Mouse (Mus musculus): ENCODE measurements around the gene Psmb2. TPM values are rescaled to one million over a fixed set of nuclear protein-coding genes. Genes with fewer than 3 reads are reported as not detected.
A peak's percentile ranks its signal among the peaks of the same experiment; 100 is the strongest.

The Psmb2 gene
- polyA plus RNA-seq, 1 experiment, result 262 TPM

GRCm38 (mm10) chr4:126754231-126754611, 76.8 kb downstream of the Psmb2 start:
- no peak overlapping the region for H3K27ac ChIP-seq (ENCODE audit: control insufficient read depth, insufficient read depth, low read length)
- TF ChIP-seq CTCF (IDR thresholded peaks at IDR 0.05; ENCODE audit: borderline replicate concordance, control insufficient read depth, extremely low read depth, insufficient read depth, low read length, poor library complexity) (no peak), POLR2A (IDR thresholded peaks at IDR 0.05; ENCODE audit: control insufficient read depth, extremely low read depth, insufficient read depth, low read length, poor library complexity) (no peak)
- WGBS, result 2% methylated on average over 12 of the region's 12 CpGs
- peak overlapping the region; percentile 78 for H3K4me3 ChIP-seq (ENCODE audit: control insufficient read depth, insufficient read depth, low read length)
- H3K27me3 ChIP-seq (ENCODE audit: control insufficient read depth, insufficient read depth, low read length), result no peaks in the 10 kb centered on the region
- peaks cover 10% of the 10 kb centered on the region for H3K4me1 ChIP-seq (replicated peaks; ENCODE audit: control insufficient read depth, insufficient read depth, low read length)
- no peaks in the 10 kb centered on the region for H3K36me3 ChIP-seq (ENCODE audit: control insufficient read depth, insufficient read depth, low read length)
- no peak for DNase-seq

GRCm38 (mm10) chr4:126754736-126755374, 77.4 kb downstream of the Psmb2 start:
- no peak overlapping the region for H3K27ac ChIP-seq (ENCODE audit: control insufficient read depth, insufficient read depth, low read length)
- H3K27me3 ChIP-seq (ENCODE audit: control insufficient read depth, insufficient read depth, low read length), result no peaks in the 10 kb centered on the region

GRCm38 (mm10) chr4:126756766-126757165, 79.3 kb downstream of the Psmb2 start:
- H3K4me1 ChIP-seq (replicated peaks; ENCODE audit: control insufficient read depth, insufficient read depth, low read length), result peaks cover 10% of the 10 kb centered on the region
- peaks cover 14% of the 10 kb centered on the region; the same call in 1 of the 2 replicates for H3K36me3 ChIP-seq (ENCODE audit: control insufficient read depth, insufficient read depth, low read length)
- TF ChIP-seq CTCF (IDR thresholded peaks at IDR 0.05; ENCODE audit: borderline replicate concordance, control insufficient read depth, extremely low read depth, insufficient read depth, low read length, poor library complexity) (no peak), POLR2A (IDR thresholded peaks at IDR 0.05; ENCODE audit: control insufficient read depth, extremely low read depth, insufficient read depth, low read length, poor library complexity) (no peak)
- H3K4me3 ChIP-seq (ENCODE audit: control insufficient read depth, insufficient read depth, low read length), result no peak overlapping the region
- WGBS, result 92% methylated on average over 4 of the region's 4 CpGs
- DNase-seq, result no peak
- no peaks in the 10 kb centered on the region for H3K27me3 ChIP-seq (ENCODE audit: control insufficient read depth, insufficient read depth, low read length)
- H3K27ac ChIP-seq (ENCODE audit: control insufficient read depth, insufficient read depth, low read length), result no peak overlapping the region

More at GRCm38 (mm10) chr4:126754736-126755374, 77.4 kb downstream of the Psmb2 start:
- no peak for DNase-seq
- TF ChIP-seq POLR2A (IDR thresholded peaks at IDR 0.05; ENCODE audit: control insufficient read depth, extremely low read depth, insufficient read depth, low read length, poor library complexity) (no peak), CTCF (IDR thresholded peaks at IDR 0.05; ENCODE audit: borderline replicate concordance, control insufficient read depth, extremely low read depth, insufficient read depth, low read length, poor library complexity) (no peak)
- peaks cover 10% of the 10 kb centered on the region for H3K4me1 ChIP-seq (replicated peaks; ENCODE audit: control insufficient read depth, insufficient read depth, low read length)
- H3K4me3 ChIP-seq (ENCODE audit: control insufficient read depth, insufficient read depth, low read length), result no peak overlapping the region
- H3K36me3 ChIP-seq (ENCODE audit: control insufficient read depth, insufficient read depth, low read length), result 0 out of 2 replicates have a peak, but pooled peaks cover 4% of the 10 kb centered on the region
- 80% methylated on average over 12 of the region's 12 CpGs for WGBS

GRCm38 (mm10) chr4:126758299-126758698, 80.9 kb downstream of the Psmb2 start:
- DNase-seq, result no peak
- Histone ChIP-seq H3K27me3 (ENCODE audit: control insufficient read depth, insufficient read depth, low read length) (no peaks in the 10 kb centered on the region), H3K4me1 (replicated peaks; ENCODE audit: control insufficient read depth, insufficient read depth, low read length) (peaks cover 4% of the 10 kb centered on the region), H3K27ac (ENCODE audit: control insufficient read depth, insufficient read depth, low read length) (no peak overlapping the region), H3K36me3 (ENCODE audit: control insufficient read depth, insufficient read depth, low read length) (peaks cover 14% of the 10 kb centered on the region; the same call in 1 of the 2 replicates), H3K4me3 (ENCODE audit: control insufficient read depth, insufficient read depth, low read length) (no peak overlapping the region)
- 93% methylated on average over 5 of the region's 5 CpGs for WGBS
- TF ChIP-seq CTCF (IDR thresholded peaks at IDR 0.05; ENCODE audit: borderline replicate concordance, control insufficient read depth, extremely low read depth, insufficient read depth, low read length, poor library complexity), result no peak
- TF ChIP-seq POLR2A (IDR thresholded peaks at IDR 0.05; ENCODE audit: control insufficient read depth, extremely low read depth, insufficient read depth, low read length, poor library complexity), result no peak

Other genes with a start within 250 kb of the Psmb2 start
- gene Ago3, start 248.1 kb upstream of the Psmb2 start, polyA plus RNA-seq (2012; rRNA removed), result 29.1 and 33.4 TPM in 2 replicates
- 46.4 and 57.0 TPM in 2 replicates for gene Ago1, start 209.0 kb upstream of the Psmb2 start, polyA plus RNA-seq (2012; rRNA removed)
- gene Ago4, start 144.2 kb upstream of the Psmb2 start, polyA plus RNA-seq (2012; rRNA removed), result 0.48 and 0.62 TPM in 2 replicates
- gene Clspn, start 120.7 kb upstream of the Psmb2 start, polyA plus RNA-seq (2012; rRNA removed), result 8.1 and 11.4 TPM in 2 replicates
- 3.6 and 4.6 TPM in 2 replicates for gene 5730409E04Rik, start 67.8 kb upstream of the Psmb2 start, polyA plus RNA-seq (2012; rRNA removed)
- gene Tfap2e, start 58.6 kb downstream of the Psmb2 start, polyA plus RNA-seq (2012; rRNA removed), result 0.07 and 0.20 TPM in 2 replicates
- 53.6 and 60.4 TPM in 2 replicates for gene Ncdn, start 75.8 kb downstream of the Psmb2 start, polyA plus RNA-seq (2012; rRNA removed)
- 31.6 and 40.0 TPM in 2 replicates for gene AU040320, start 75.9 kb downstream of the Psmb2 start, polyA plus RNA-seq (2012; rRNA removed)

All from thymus, adult 2 months (tissue).